Mouse (Mus musculus) G1E (cell line): ENCODE measurements around the gene Gm21954.

Source experiments
- CTCF ChIP-seq: IDR thresholded peaks from 2 replicates; pipeline ENCODE4 v1.5.1; 2012; ENCODE audit warnings: low read depth, low read length, inconsistent platforms, mixed read lengths
- GATA1 ChIP-seq: IDR thresholded peaks from 2 replicates; pipeline ENCODE4 v1.6.1; 2012; ENCODE audit warnings: borderline replicate concordance, low read length, inconsistent platforms, mixed read lengths
- POLR2AphosphoS5 ChIP-seq: IDR thresholded peaks from 2 replicates; pipeline ENCODE4 v1.6.1; 2012; ENCODE audit warnings: low read depth, low read length, inconsistent platforms; ENCODE audit not compliant: insufficient replicate concordance
- TAL1 ChIP-seq: conservative IDR thresholded peaks from 2 replicates; pipeline ENCODE4 v1.6.1; 2012; ENCODE audit warnings: low read depth, low read length, inconsistent platforms, mixed read lengths

GRCm38 (mm10) chr3:55473146-55473545 lies 1.1 kb upstream of the Gm21954 start:
- TF ChIP-seq CTCF (no peak), GATA1 (no peak), POLR2AphosphoS5 (no peak), TAL1 (no peak)
